Mouse (Mus musculus) T-helper 17 cell (primary cell): ENCODE measurements around the gene Ranbp17.

Experiments
- in situ Hi-C, 2 experiments: fragments of 300-600 bp; cut with MboI, MseI; formaldehyde crosslinking; loops; 1 replicate in 1 of 2; 2 replicates in 1 of 2; pipeline ENCODE4 v1.15.1; 2025; ENCODE audit warnings: high pct_unique_total_duplicates in 2 of 2

Gene Ranbp17

GRCm38 (mm10) chr11:33198351-33199116 is 315.0 kb downstream of the Ranbp17 start:
- in situ Hi-C loops, result no loop called here

GRCm38 (mm10) chr11:33197673-33198072 is 315.9 kb downstream of the Ranbp17 start:
- in situ Hi-C loops, result no loop called here

- in situ Hi-C loops, result no loop called here
Measured at GRCm38 (mm10) chr11:33197133-33197514, 316.4 kb downstream of the Ranbp17 start.

- in situ Hi-C loops, result no loop called here
Measured at GRCm38 (mm10) chr11:33196447-33197132, 317.0 kb downstream of the Ranbp17 start.

- in situ Hi-C loops, result no loop called here
Measured at GRCm38 (mm10) chr11:33195531-33196446, 317.8 kb downstream of the Ranbp17 start.

- in situ Hi-C loops, result no loop called here
Measured at GRCm38 (mm10) chr11:33195061-33195460, 318.5 kb downstream of the Ranbp17 start.

- in situ Hi-C loops, result no loop called here
Measured at GRCm38 (mm10) chr11:33193695-33194094, 319.9 kb downstream of the Ranbp17 start.

- in situ Hi-C loops, result loop anchor here in 1 of 2 experiments (5.0 kb wide), 1 partner anchor 100 kb away; no protein-coding TSS in a partner anchor
Measured at GRCm38 (mm10) chr11:33181804-33182203, 331.7 kb downstream of the Ranbp17 start.

- in situ Hi-C loops, result loop anchor here in 1 of 2 experiments (5.0 kb wide), 1 partner anchor 102 kb away; no protein-coding TSS in a partner anchor
Measured at GRCm38 (mm10) chr11:33180701-33181116, 332.8 kb downstream of the Ranbp17 start.

GRCm38 (mm10) chr11:33179802-33180201 is 333.7 kb downstream of the Ranbp17 start:
- in situ Hi-C loops, result loop anchor here (5.0 to 10.0 kb wide), 4 partner anchors 102 to 545 kb away; no protein-coding TSS in a partner anchor

- in situ Hi-C loops, result loop anchor here (5.0 to 10.0 kb wide), 3 partner anchors 116 to 548 kb away; no protein-coding TSS in a partner anchor
Measured at GRCm38 (mm10) chr11:33176525-33177245, 336.9 kb downstream of the Ranbp17 start.

GRCm38 (mm10) chr11:33175768-33176167 is 337.8 kb downstream of the Ranbp17 start:
- in situ Hi-C loops, result loop anchor here (5.0 to 10.0 kb wide), 3 partner anchors 117 to 549 kb away; no protein-coding TSS in a partner anchor

- in situ Hi-C loops, result loop anchor here in 1 of 2 experiments (10.0 to 25.0 kb wide), 4 partner anchors 554 to 1667 kb away; partner anchors contain the start of gene Spdl1
Measured at GRCm38 (mm10) chr11:33170489-33170888, 343.1 kb downstream of the Ranbp17 start.

GRCm38 (mm10) chr11:33162998-33163506 is 350.5 kb downstream of the Ranbp17 start, which contains the start of gene Npm1:
Npm1 (minus strand) TSS chr11:33163206.
- in situ Hi-C loops, result loop anchor here in 1 of 2 experiments (25.0 kb wide), 3 partner anchors 899 to 1674 kb away; partner anchors contain the start of gene Spdl1

GRCm38 (mm10) chr11:33162211-33162997 is 351.1 kb downstream of the Ranbp17 start:
- in situ Hi-C loops, result loop anchor here in 1 of 2 experiments (25.0 kb wide), 3 partner anchors 900 to 1675 kb away; partner anchors contain the start of gene Spdl1
